Mouse (Mus musculus) forebrain, embryonic 13.5 days (tissue): Measurements from ENCODE around the gene Tcn2. TPM values are rescaled to one million over a fixed set of nuclear protein-coding genes. Genes with fewer than 3 reads are reported as not detected.

Experiments used
- ATAC-seq: fragments of 200-750 bp; cut with Nextera tagmentation; 2 replicates; pipeline ENCODE4 v1.8.0; 2017
- H3K27ac ChIP-seq: fragments of 300-500 bp; sonication (generic); 2 replicates; pipeline ENCODE4 v1.5.1; 2015; ENCODE audit warnings: inconsistent platforms, mild to moderate bottlenecking, moderate library complexity
- H3K27me3 ChIP-seq: fragments of 300-500 bp; sonication (generic); 2 replicates; pipeline ENCODE4 v1.6.1; 2015; ENCODE audit warnings: mild to moderate bottlenecking, inconsistent platforms
- H3K36me3 ChIP-seq: fragments of 300-500 bp; sonication (generic); 2 replicates; pipeline ENCODE4 v1.6.1; 2015; ENCODE audit warnings: mild to moderate bottlenecking, inconsistent platforms; ENCODE audit not compliant: poor library complexity, severe bottlenecking
- H3K4me1 ChIP-seq: fragments of 300-500 bp; sonication (generic); 2 replicates; pipeline ENCODE4 v1.6.1; 2015; ENCODE audit warnings: inconsistent platforms
- H3K4me2 ChIP-seq: fragments of 300-500 bp; sonication (generic); 2 replicates; pipeline ENCODE4 v1.6.1; 2015; ENCODE audit warnings: inconsistent platforms, mild to moderate bottlenecking, moderate library complexity
- H3K4me3 ChIP-seq: fragments of 300-500 bp; sonication (generic); 2 replicates; pipeline ENCODE4 v1.5.1; 2015; ENCODE audit warnings: mild to moderate bottlenecking, inconsistent platforms
- H3K9ac ChIP-seq: fragments of 300-500 bp; sonication (generic); 2 replicates; pipeline ENCODE4 v1.6.1; 2015; ENCODE audit warnings: mild to moderate bottlenecking, inconsistent platforms
- H3K9me3 ChIP-seq: fragments of 300-500 bp; sonication (generic); replicated peaks from 2 replicates; pipeline ENCODE4 v1.6.1; 2016; ENCODE audit warnings: inconsistent platforms
- WGBS: fragments of 180-500 bp; shearing (Covaris S2); methylation state at CpG from one replicate; pipeline ENCODE4 v1.1.7; 2015; 5-methylcytosine and 5-hydroxymethylcytosine counted together
- polyA plus RNA-seq: library from polyadenylated mRNA; unstranded; fragments of >200 nt; fragmentation: Nextera tagmentation; extraction: Ambion mirVana; gene quantifications from 2 replicates; pipeline ENCODE4 v1.2.1, GENCODE M21; 2015

Tcn2 gene
- polyA plus RNA-seq, 1 experiment from 2014 or later, result 11.6 TPM

GRCm38 (mm10) chr11:3883711-3884110 is 48.2 kb downstream of the Tcn2 start:
- H3K27ac ChIP-seq, result no peak overlapping the region
- 90% methylated on average over 3 of the region's 3 CpGs for WGBS
- H3K4me2 ChIP-seq, result no peak overlapping the region
- peaks cover 5% of the 10 kb centered on the region; the same call in 1 of the 2 replicates for H3K4me1 ChIP-seq
- H3K4me3 ChIP-seq, result no peak overlapping the region
- no peak overlapping the region for H3K9ac ChIP-seq
- no peaks in the 10 kb centered on the region for H3K36me3 ChIP-seq
- H3K9me3 ChIP-seq, result no peaks in the 10 kb centered on the region
- no peaks in the 10 kb centered on the region for H3K27me3 ChIP-seq
- no peak for ATAC-seq

DNA sequence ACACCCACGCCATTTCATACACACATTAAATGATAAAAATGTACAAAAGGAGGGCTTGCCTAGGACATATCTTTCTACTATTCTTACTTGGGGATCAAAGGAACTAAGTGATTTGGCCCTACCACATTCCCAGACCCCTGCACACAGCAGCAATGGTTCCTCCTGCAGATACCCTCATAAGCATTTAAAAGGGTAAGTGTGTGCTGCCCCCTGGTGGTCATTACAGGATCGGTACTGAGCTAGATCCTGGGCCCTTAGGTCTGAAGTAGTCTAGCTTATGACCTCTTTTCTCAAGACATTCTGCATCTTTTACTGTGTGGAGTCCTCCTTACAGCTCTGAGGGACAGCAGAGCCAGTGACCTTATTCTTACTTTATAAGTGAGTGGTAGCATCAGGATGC is 52.1 kb downstream of the Tcn2 start:
- Histone ChIP-seq H3K4me2 (no peak overlapping the region), H3K4me3 (no peak overlapping the region), H3K27me3 (no peaks in the 10 kb centered on the region), H3K9ac (no peak overlapping the region), H3K9me3 (no peaks in the 10 kb centered on the region), H3K4me1 (no peaks in the 10 kb centered on the region), H3K36me3 (no peaks in the 10 kb centered on the region), H3K27ac (no peak overlapping the region)
- WGBS, result 37% methylated on average over 2 of the region's 2 CpGs
- ATAC-seq, result 0 out of 2 replicates have a peak, but pooled peaks have one; percentile 41

- Histone ChIP-seq H3K4me3 (no peak overlapping the region), H3K9ac (no peak overlapping the region), H3K9me3 (no peaks in the 10 kb centered on the region), H3K36me3 (no peaks in the 10 kb centered on the region), H3K4me2 (no peak overlapping the region), H3K4me1 (no peaks in the 10 kb centered on the region), H3K27ac (no peak overlapping the region), H3K27me3 (no peaks in the 10 kb centered on the region)
- ATAC-seq, result no peak
- WGBS, result 75% methylated on average over 7 of the region's 7 CpGs
Measured at GRCm38 (mm10) chr11:3878660-3879059, 53.3 kb downstream of the Tcn2 start.

DNA sequence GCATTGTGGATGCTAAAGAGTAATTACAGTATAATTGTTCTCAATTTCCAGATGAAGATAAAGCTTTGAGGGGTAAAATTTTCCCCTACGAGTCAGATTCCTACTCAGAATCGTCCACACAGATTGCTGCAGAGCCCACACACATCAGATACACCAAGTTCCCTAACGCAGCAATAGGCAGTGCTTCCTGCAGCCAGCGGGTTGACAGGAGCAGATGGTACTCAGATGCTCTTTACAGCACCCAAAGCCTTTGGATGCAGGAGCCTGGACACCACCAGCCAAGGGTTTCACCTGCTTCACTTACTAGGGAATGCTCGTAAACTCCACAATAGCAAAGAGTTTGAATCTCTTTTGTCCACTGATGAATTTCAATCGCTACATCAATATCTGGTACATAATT is 55.5 kb downstream of the Tcn2 start:
- Histone ChIP-seq H3K27ac (no peak overlapping the region), H3K9me3 (no peaks in the 10 kb centered on the region), H3K4me1 (no peaks in the 10 kb centered on the region), H3K4me2 (no peak overlapping the region), H3K9ac (no peak overlapping the region), H3K4me3 (no peak overlapping the region), H3K27me3 (no peaks in the 10 kb centered on the region), H3K36me3 (no peaks in the 10 kb centered on the region)
- 84% methylated on average over 6 of the region's 6 CpGs for WGBS
- ATAC-seq, result no peak

Other genes starting within 250 kb of the Tcn2 start
- gene Osbp2, start 68.3 kb downstream of the Tcn2 start, polyA plus RNA-seq, result 5.9 and 6.6 TPM in 2 replicates
- gene 4921536K21Rik, start 37.1 kb downstream of the Tcn2 start, polyA plus RNA-seq, result 0.75 and 0.97 TPM in 2 replicates
- gene Dusp18, start 36.9 kb downstream of the Tcn2 start, polyA plus RNA-seq, result 28.4 and 35.7 TPM in 2 replicates
- gene Slc35e4, start 17.5 kb downstream of the Tcn2 start, polyA plus RNA-seq, result 6.7 and 8.2 TPM in 2 replicates
- 70.6 and 77.0 TPM in 2 replicates for gene Pes1, start 31.8 kb upstream of the Tcn2 start, polyA plus RNA-seq
- 0.20 TPM in 1 of 2 replicates, not detected in the other for gene 4930556J24Rik, start 44.6 kb upstream of the Tcn2 start, polyA plus RNA-seq
- gene Gal3st1, start 51.5 kb upstream of the Tcn2 start, polyA plus RNA-seq, result 0.58 and 0.76 TPM in 2 replicates
- gene Sec14l4, start 99.3 kb upstream of the Tcn2 start, polyA plus RNA-seq, result 0.10 TPM in 1 of 2 replicates, not detected in the other
- 0.22 and 0.62 TPM in 2 replicates for gene Sec14l3, start 132.7 kb upstream of the Tcn2 start, polyA plus RNA-seq
- gene Mtfp1, start 163.3 kb upstream of the Tcn2 start, polyA plus RNA-seq, result 7.0 and 7.5 TPM in 2 replicates
- 1.5 and 2.3 TPM in 2 replicates for gene Sec14l2, start 191.3 kb upstream of the Tcn2 start, polyA plus RNA-seq
- 37.5 and 41.0 TPM in 2 replicates for gene Rnf215, start 203.0 kb upstream of the Tcn2 start, polyA plus RNA-seq
- 5.3 and 7.2 TPM in 2 replicates for gene Ccdc157, start 228.1 kb upstream of the Tcn2 start, polyA plus RNA-seq
- 61.2 and 66.8 TPM in 2 replicates for gene Sf3a1, start 228.2 kb upstream of the Tcn2 start, polyA plus RNA-seq